Mouse (Mus musculus): ENCODE results near the gene Ccdc77. TPM values are rescaled to one million over a fixed set of nuclear protein-coding genes. Genes with fewer than 3 reads are reported as not detected.

Ccdc77 gene
- 4.8 and 10.4 TPM in 2 replicates for total RNA-seq (2014; rRNA removed; ENCODE audit: low replicate concordance)
- polyA plus RNA-seq (2015; fragmentation: Nextera tagmentation; extraction: Ambion mirVana) = 13.4 and 15.0 TPM in 2 replicates

DNA sequence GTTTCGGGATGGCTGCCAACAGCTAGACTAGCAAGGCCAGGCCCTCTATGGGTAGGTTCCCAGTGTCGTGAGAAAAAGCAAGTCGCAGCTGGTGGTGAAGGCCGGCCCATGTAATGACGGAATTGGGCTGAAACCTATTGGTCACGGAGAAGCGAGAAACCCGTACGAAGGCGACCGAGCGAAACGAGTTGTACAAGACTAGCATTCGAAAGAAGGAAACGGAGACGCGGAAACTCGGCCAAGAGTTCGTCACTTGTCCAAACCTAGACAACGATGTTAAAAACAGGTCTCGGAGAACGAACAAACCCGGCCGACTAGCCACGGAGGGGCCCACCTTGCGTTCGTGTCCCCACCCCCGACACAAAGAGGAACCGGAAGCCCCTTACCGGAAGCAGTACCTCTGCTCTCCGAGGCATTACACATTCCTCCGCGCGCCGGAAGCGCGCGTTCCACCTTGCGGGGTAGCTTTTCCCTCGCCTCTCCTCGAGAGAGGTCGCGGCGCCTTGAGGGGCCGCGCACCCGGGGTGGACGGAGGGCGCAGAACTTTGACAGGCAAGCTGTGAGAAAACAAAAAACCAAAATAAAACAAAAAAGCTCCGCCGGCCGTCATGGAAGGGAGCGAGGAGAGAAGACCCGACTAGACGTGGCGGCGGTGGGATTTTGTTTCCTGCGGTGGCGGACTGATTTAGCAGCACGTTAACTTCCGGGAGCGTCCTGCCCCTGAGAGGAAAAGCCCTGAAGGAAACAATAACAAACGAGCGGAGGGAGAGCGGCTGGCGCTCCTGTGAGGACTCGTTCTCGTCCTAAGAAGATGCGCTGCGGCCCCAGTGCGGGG lies at the start of gene Ccdc77, which contains the start of gene Kdm5a:
Ccdc77 (minus strand) TSS at position 687 of the 835 bp plus-strand sequence.
Kdm5a (plus strand) TSS at position 437 of the 835 bp plus-strand sequence.
- under 1% methylated on average over 71 of the region's 71 CpGs for WGBS
- Histone ChIP-seq H3K4me3 (ENCODE audit: low read depth, low read length) (peak within 1 kb of the TSS; percentile 82), H3K4me2 (ENCODE audit: low read depth, low read length) (peak within 1 kb of the TSS; percentile 85), H3K27me3 (ENCODE audit: control insufficient read depth, insufficient read depth, low read length) (no peaks in the 10 kb centered on the region), H3K4me1 (ENCODE audit: control insufficient read depth, insufficient read depth) (peaks cover 13% of the 10 kb centered on the region; the same call in 1 of the 2 replicates), H3K27ac (ENCODE audit: low read depth) (peak within 1 kb of the TSS; percentile 95), H3K9ac (replicated peaks; ENCODE audit: low read depth, low read length) (peak within 1 kb of the TSS; percentile 91), H3K36me3 (replicated peaks; ENCODE audit: control insufficient read depth, insufficient read depth, low read length) (peaks cover 18% of the 10 kb centered on the region), H3K9me3 (replicated peaks; ENCODE audit: control insufficient read depth, low read length) (no peaks in the 10 kb centered on the region)
- peak; percentile 94 for ATAC-seq (ENCODE audit: insufficient read depth, low read depth)
- TF ChIP-seq EP300 (IDR thresholded peaks at IDR 0.05; ENCODE audit: low read depth) (peak; percentile 62), CTCF (IDR thresholded peaks at IDR 0.05; ENCODE audit: low read depth) (peak; percentile 12; the same call in 1 of the 2 replicates)
- DNase-seq (ENCODE audit: low spot score) = peak; percentile 96

- no peaks in the 10 kb centered on the region for H3K4me1 ChIP-seq (ENCODE audit: control insufficient read depth, insufficient read depth)
- TF ChIP-seq CTCF (IDR thresholded peaks at IDR 0.05; ENCODE audit: low read depth) = no peak
- TF ChIP-seq EP300 (IDR thresholded peaks at IDR 0.05; ENCODE audit: low read depth) = no peak
- no peaks in the 10 kb centered on the region for H3K9me3 ChIP-seq (replicated peaks; ENCODE audit: control insufficient read depth, low read length)
- DNase-seq (ENCODE audit: low spot score) = no peak
- H3K4me2 ChIP-seq (ENCODE audit: low read depth, low read length) = no peak overlapping the region
- H3K36me3 ChIP-seq (replicated peaks; ENCODE audit: control insufficient read depth, insufficient read depth, low read length) = peaks cover 75% of the 10 kb centered on the region
- no peak overlapping the region for H3K4me3 ChIP-seq (ENCODE audit: low read depth, low read length)
- no peaks in the 10 kb centered on the region for H3K27me3 ChIP-seq (ENCODE audit: control insufficient read depth, insufficient read depth, low read length)
- no peak overlapping the region for H3K9ac ChIP-seq (replicated peaks; ENCODE audit: low read depth, low read length)
- ATAC-seq (ENCODE audit: insufficient read depth, low read depth) = no peak
- no peak overlapping the region for H3K27ac ChIP-seq (ENCODE audit: low read depth)
- WGBS = 92% methylated on average over 1 of the region's 1 CpGs
Observed at GRCm38 (mm10) chr6:120403936-120404335, 39.8 kb upstream of the Ccdc77 start.

DNA sequence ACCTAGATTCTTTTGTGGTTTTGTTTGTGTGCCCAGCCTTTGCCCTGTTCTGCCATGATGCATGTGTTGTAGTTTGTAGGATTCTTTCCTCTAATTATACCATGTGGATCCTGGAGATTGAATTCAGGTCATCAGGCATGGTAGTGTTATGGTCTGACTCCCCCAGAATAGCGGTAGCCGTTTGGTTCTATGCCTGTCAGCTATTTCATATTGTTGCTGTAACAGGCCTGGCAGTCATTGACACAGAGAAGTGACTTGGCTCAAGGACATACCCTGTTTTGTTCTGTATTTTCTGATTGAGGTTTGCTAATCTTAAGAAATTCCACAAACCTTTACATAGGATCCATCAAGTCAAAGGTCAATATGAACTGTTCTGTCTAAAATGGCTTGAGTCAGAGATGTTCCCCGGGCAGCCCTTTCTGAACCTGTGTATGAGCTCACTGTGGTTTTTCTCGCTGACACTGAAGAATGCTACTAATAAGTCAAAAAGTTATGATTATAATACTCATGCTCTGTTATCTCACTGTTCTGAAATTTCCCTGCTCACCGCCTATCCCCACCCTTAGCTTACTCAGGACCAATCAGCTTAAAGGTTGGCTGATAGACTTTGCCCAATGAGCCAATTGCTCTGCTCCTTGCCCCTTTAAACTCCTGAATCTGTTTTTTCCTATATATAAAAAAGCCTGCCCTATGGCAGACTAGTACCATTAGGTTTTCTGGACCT lies 31.6 kb upstream of the Ccdc77 start:
- H3K4me1 ChIP-seq (ENCODE audit: control insufficient read depth, insufficient read depth) = no peaks in the 10 kb centered on the region
- 86% methylated on average over 5 of the region's 5 CpGs for WGBS
- no peak overlapping the region for H3K27ac ChIP-seq (ENCODE audit: low read depth)
- no peak overlapping the region for H3K9ac ChIP-seq (replicated peaks; ENCODE audit: low read depth, low read length)
- H3K27me3 ChIP-seq (ENCODE audit: control insufficient read depth, insufficient read depth, low read length) = no peaks in the 10 kb centered on the region
- TF ChIP-seq EP300 (IDR thresholded peaks at IDR 0.05; ENCODE audit: low read depth) = no peak
- no peak for TF ChIP-seq CTCF (IDR thresholded peaks at IDR 0.05; ENCODE audit: low read depth)
- peaks cover 84% of the 10 kb centered on the region for H3K36me3 ChIP-seq (replicated peaks; ENCODE audit: control insufficient read depth, insufficient read depth, low read length)
- DNase-seq (ENCODE audit: low spot score) (no peak), ATAC-seq (ENCODE audit: insufficient read depth, low read depth) (no peak)
- H3K4me3 ChIP-seq (ENCODE audit: low read depth, low read length) = no peak overlapping the region
- no peaks in the 10 kb centered on the region for H3K9me3 ChIP-seq (replicated peaks; ENCODE audit: control insufficient read depth, low read length)
- no peak overlapping the region for H3K4me2 ChIP-seq (ENCODE audit: low read depth, low read length)

- DNase-seq (ENCODE audit: low spot score) (no peak), ATAC-seq (ENCODE audit: insufficient read depth, low read depth) (no peak)
- Histone ChIP-seq H3K4me3 (ENCODE audit: low read depth, low read length) (no peak overlapping the region), H3K27ac (ENCODE audit: low read depth) (no peak overlapping the region), H3K4me2 (ENCODE audit: low read depth, low read length) (no peak overlapping the region), H3K36me3 (replicated peaks; ENCODE audit: control insufficient read depth, insufficient read depth, low read length) (peaks cover 83% of the 10 kb centered on the region), H3K9me3 (replicated peaks; ENCODE audit: control insufficient read depth, low read length) (no peaks in the 10 kb centered on the region), H3K27me3 (ENCODE audit: control insufficient read depth, insufficient read depth, low read length) (no peaks in the 10 kb centered on the region), H3K9ac (replicated peaks; ENCODE audit: low read depth, low read length) (no peak overlapping the region), H3K4me1 (ENCODE audit: control insufficient read depth, insufficient read depth) (no peaks in the 10 kb centered on the region)
- TF ChIP-seq CTCF (IDR thresholded peaks at IDR 0.05; ENCODE audit: low read depth) = no peak
- 89% methylated on average over 2 of the region's 2 CpGs for WGBS
Observed at GRCm38 (mm10) chr6:120392811-120393210, 28.6 kb upstream of the Ccdc77 start.

GRCm38 (mm10) chr6:120390054-120390453 lies 25.9 kb upstream of the Ccdc77 start:
- WGBS = 66% methylated on average over 3 of the region's 3 CpGs
- H3K27ac ChIP-seq (ENCODE audit: low read depth) = no peak overlapping the region
- no peak for DNase-seq (ENCODE audit: low spot score)
- peaks cover 72% of the 10 kb centered on the region for H3K36me3 ChIP-seq (replicated peaks; ENCODE audit: control insufficient read depth, insufficient read depth, low read length)
- ATAC-seq (ENCODE audit: insufficient read depth, low read depth) = no peak
- H3K9ac ChIP-seq (replicated peaks; ENCODE audit: low read depth, low read length) = no peak overlapping the region
- H3K4me3 ChIP-seq (ENCODE audit: low read depth, low read length) = no peak overlapping the region
- H3K4me1 ChIP-seq (ENCODE audit: control insufficient read depth, insufficient read depth) = no peaks in the 10 kb centered on the region
- no peaks in the 10 kb centered on the region for H3K27me3 ChIP-seq (ENCODE audit: control insufficient read depth, insufficient read depth, low read length)
- H3K9me3 ChIP-seq (replicated peaks; ENCODE audit: control insufficient read depth, low read length) = no peaks in the 10 kb centered on the region
- no peak overlapping the region for H3K4me2 ChIP-seq (ENCODE audit: low read depth, low read length)
- TF ChIP-seq EP300 (IDR thresholded peaks at IDR 0.05; ENCODE audit: low read depth) = no peak
- no peak for TF ChIP-seq CTCF (IDR thresholded peaks at IDR 0.05; ENCODE audit: low read depth)
